Mouse (Mus musculus): ENCODE data around the gene Itfg2. TPM values are rescaled to one million over a fixed set of nuclear protein-coding genes. Genes with fewer than 3 reads are reported as not detected.
A peak's percentile ranks its signal among the peaks of the same experiment; 100 is the strongest.
"Not testable (repeated sequence)": the region's sequence is repeated elsewhere in the genome, so short reads cannot be mapped to it uniquely, and the experiment has no call there.

The Itfg2 gene
- total RNA-seq, 4 experiments from 2014 or later, result 27.9 to 35.5 (median 29.1) TPM

DNA sequence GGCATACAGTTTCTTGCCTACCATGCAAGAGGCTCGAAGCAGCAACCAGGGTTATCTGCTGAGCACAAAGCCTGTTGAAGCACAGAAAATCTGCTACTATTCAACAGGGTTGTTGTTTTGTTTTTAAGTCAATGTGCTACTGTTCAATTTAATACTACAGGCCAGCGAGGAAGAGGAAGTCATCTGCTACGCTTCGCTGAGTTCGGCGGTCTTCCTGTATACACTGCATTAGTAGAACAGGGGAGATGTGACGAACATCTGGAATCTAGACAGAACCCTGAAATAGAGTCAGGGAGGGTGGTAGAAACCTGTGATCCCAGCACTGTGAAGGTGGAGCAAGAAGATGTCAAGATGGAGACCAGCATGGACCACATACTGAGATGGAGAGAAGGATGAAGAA lies 41.0 kb downstream of the Itfg2 start:
- no peak for DNase-seq (ENCODE audit: low spot score in 2 of 2)

DNA sequence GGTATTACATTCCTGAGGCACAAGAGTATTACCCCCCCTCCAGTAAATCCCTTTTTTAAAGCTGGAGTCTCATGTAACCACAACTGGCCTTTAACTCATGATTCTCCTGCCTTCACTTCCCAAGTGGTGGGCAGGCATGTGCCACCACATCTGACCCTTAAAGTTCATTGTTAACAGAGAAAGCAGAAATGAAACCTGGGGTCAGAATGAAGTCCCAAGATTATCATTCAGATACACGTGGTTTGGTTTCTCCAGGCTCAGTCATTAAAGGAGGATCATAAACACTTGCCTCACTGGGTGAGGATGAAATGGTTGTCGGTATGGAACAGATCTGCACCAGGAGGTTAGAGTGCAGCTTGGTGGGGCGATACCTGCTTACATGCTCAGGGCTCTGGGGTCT lies 43.5 kb downstream of the Itfg2 start:
- no peak for DNase-seq (ENCODE audit: low spot score in 2 of 2)

DNA sequence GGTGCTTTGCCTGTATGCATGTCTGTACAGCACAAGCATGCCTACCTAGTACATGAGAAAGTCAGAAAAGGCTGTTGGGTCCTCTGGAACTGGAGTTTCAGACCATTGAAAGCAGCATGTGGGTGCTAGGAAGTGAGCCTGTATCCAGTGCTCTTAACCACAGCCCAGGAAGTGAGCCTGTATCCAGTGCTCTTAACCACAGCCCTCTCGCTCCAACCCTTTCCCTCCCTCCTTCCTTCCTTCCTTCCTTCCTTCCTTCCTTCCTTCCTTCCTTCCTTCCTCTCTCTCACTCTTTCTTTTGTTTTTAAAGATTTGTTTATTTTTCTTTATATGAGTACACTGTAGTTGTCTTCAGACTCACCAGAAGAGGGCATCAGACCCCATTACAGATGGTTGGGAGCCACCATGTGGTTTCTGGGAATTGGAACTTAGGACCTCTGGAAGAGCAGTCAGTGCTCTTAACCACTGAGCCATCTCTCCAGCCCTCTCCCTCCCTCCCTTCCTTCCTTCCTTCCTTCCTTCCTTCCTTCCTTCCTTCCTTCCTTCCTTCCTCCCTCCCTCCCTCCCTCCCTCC lies 44.0 kb downstream of the Itfg2 start:
- DNase-seq (ENCODE audit: low spot score in 2 of 2), result not testable (repeated sequence)

DNA sequence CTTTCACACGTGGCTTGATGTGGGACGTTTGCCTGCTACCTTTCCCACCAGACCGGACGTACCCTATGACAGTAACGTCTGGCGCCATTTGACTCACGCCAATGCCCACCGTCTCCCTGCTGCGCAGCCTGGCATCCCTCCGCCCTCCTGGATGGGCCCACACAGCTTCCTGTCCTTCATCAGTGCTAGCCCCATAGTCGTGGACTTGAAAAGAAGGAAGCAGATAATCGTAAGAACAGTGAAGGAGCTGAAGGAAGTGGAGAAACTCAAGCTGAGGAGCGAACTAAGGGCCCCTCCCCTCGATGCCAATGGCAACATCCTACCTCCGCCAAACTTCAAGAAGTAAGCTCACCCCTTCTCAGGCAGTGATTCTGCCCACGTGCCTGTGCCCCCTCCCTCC lies 45.1 kb downstream of the Itfg2 start:
- no peak for DNase-seq (ENCODE audit: low spot score in 2 of 2)

DNA sequence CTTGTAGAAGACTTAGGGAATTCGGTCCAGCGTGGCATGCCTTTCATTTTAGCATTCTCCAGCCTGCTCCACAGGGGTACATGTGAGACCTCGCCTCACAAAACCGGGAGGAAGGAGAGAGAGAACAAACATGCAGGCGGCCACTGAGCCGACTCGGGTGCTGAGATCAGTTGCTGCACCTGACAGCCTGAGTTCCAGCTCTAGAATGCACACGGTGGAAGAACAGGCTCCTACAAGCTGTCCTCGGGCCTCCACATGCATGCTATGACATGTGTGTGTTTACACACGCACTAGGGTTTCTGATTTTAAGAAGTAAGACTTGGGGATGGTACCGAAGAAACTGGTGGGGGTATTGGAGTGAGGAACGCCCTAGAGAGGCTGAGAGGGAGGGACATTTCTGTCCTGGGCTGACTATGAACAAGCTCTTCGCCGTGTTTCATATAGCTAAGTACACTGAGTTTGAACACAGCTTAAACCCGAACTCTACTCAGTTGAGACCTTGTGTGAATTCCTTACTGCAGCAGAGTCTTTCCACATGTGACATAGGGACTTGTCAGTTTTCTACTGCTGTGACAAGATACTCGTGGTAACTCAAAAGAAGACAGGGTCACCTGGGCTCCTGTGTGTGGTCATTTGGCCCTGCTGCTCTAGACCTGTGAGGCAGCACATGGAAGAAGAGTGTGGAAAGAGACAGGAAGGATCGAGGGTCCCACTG lies 48.2 kb downstream of the Itfg2 start:
- no peak for DNase-seq (ENCODE audit: low spot score in 2 of 2)

DNA sequence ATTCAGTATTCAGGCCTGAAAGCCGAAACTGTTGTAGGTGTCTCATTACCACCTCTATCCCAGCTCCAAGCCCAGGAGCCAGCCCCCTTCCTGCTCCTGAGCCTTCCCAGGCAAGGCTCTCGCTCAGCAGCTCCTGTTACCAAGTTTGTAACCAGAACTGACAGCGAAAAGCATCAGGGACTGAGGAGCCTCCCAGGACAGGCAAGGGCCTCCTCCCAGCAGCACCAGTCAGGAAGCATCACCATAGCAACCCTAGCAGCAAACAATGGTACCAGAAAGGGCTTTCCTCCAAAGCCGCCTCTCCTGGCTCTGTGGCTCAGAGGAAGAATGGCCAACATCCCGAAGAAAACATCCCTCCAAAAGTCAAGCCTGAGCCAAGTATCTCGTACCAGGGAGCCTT lies 49.5 kb downstream of the Itfg2 start, which contains the start of the genes Tex52 and Gm44596:
Tex52 (plus strand) TSS at position 265 of the 400 bp plus-strand sequence.
Gm44596 (plus strand) TSS at position 312 of the 400 bp plus-strand sequence.
- DNase-seq (ENCODE audit: low spot score in 2 of 2), result peak; percentile 43 to 57

DNA sequence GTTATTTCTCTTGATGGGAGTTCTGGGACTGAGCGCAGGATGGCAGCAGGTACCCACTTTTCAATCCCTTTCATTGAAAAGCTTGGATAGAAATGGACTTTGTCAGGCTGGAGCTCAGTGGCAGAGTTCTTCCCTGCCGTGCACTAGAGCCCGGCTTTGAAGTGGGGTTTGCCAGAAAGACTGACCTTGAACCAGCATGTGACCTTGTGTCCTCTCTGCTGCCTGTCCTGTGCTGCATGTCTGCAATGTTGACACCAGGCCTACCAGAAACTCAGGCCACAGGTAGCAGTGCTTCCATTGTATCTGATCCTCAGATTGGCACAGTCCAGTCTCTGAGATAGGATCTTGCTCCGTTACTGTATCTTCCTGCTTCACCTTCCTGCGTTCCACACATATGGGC lies 54.7 kb downstream of the Itfg2 start:
- DNase-seq (ENCODE audit: low spot score in 2 of 2), result no peak

DNA sequence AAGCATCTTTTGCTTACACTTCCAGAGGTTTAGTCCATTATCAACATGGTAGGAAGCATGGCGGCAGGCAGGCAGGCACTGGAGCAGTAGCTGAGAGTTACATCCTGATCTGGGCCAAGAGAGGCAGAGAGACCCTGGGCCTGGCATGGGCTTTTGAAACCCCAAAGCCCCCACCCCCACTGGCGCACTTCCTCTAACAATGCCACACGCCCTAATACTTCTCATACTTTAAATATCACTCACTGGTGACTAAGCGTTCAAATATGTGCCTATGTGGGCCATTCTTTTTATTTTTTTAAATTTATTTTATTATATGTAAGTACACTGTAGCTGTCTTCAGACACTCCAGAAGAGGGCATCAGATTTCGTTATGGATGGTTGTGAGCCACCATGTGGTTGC lies 58.3 kb downstream of the Itfg2 start:
- DNase-seq (ENCODE audit: low spot score in 2 of 2), result no peak

DNA sequence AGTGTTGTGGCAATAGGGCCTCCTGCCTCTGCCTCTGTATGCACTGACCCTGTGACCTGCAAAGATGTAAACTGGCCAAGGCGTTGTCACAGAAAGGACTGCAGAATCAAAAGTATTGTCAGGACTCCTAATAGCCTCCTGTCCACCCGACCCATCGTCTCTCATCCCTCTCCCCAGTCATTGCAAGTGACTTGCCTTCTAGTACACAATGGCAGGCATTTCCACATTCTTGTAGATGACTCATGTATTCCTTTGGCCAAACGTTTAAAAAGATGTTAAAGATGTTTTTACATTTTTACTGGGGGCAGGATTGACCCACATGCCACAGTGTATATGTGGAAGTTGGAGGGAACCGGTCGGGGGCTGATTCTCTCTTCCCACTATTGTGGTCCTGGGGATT lies 60.0 kb downstream of the Itfg2 start:
- no peak for DNase-seq (ENCODE audit: low spot score in 2 of 2)

DNA sequence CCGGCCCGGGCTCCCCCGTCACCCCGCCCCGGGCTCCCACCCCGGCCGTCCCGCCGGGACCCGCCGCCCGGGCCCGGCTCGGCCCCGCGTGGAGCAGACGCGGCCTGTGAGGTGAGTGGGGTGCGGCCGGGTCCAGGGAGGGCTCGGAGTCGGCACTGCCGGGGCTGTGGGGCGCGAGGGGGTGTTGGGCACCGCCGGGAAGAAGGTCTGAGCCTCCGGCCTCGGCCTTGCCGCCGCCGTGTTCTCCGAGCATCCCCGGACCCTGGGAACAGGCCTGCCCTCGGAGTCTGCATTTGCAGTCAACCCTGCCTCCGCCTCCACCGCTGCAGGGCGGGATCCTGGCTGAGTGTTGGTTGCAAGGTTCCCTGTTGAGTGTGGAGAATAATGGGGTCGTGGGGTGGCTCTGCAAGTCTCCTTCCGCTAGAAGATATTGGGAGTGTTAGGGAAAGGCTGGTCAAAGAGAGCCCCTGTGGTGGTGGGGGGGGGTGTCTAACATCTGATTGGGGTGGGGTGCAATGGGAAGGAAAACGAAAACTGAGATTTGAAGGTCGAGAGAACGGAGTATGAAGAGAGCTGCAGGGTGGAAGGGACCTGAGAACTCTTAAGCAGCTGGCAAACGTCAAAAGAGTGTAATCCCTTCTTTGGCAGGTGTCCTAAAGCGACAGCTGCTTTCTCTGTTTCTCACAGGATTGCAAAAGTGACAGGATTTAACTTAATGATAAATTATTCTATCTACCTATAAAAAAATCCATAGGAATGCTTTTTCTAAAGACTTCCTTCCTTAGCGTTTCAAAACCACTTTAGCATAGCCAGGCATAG lies 61.5 kb downstream of the Itfg2 start:
- no peak for DNase-seq (ENCODE audit: low spot score in 2 of 2)

DNA sequence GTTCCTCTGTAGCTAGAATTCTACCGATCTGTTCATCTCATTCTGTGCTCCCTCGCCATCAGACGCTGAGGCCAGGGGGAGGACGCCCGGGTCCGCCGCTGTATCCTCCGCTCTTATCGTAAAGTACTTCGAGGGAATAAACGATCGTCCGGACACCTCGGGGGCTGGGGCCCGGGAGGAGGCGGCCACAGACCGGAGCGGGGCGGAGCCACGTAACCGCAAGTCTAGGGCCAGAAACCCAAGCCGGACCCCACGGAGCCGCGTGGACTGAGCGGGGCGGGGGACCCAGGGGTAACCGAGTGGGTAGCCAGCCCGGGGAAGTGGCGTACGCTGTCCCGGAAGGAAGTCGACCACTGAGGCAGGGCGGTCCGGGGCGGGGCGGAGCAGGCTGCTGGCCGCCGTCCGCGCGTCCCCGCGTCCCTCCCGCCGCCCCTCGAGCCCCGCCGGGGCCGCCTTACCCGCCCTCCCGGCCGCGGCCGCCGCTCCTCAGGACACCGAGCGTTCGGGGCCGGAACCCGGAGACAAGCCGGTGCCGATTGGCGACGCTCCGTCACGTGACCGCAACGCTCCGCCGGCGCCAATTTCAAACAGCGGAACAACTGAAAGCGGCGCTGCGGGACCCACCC lies 62.2 kb downstream of the Itfg2 start, which contains the start of the genes Rhno1 and Foxm1:
Rhno1 (minus strand) TSS at position 531 of the 626 bp plus-strand sequence.
Foxm1 (plus strand) TSS at position 587 of the 626 bp plus-strand sequence.
- peak; percentile 61 to 73 for DNase-seq (ENCODE audit: low spot score in 2 of 2)

DNA sequence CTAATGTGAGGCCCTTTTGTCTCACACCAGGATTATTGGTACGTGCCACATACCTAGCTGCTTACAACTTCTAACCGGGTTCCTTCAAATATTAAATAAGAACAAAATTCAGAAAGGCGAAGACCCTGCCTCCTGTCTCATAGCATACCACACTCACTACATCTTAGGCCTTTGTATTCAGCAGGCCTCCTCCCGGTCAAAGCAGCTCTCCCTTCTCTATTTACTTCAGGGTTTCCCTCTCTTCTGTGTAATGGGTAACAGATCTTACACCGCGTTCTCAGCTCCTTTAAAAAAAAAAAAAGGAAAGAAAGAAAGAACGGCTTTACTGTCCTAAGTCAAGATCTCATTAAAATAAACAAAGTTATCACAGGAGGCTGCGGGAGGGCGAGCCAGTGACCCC lies 62.8 kb downstream of the Itfg2 start:
- no peak for DNase-seq (ENCODE audit: low spot score in 2 of 2)

Other genes with a start within 250 kb of the Itfg2 start
- gene Tead4, start 124.1 kb downstream of the Itfg2 start, total RNA-seq (2022), result 1 to 10 TPM in 3 of 4 experiments, under 1 TPM in 1; 0.78 to 1.6 (median 1.4) TPM
- 10 to 100 TPM; 24.3 to 25.5 (median 25.1) TPM for gene Tulp3, start 69.1 kb downstream of the Itfg2 start, total RNA-seq (2022)
- 10 to 100 TPM; 18.6 to 22.1 (median 20.0) TPM for gene Rhno1, start 62.0 kb downstream of the Itfg2 start, total RNA-seq (2022)
- 1 to 10 TPM; 1.1 to 1.7 (median 1.4) TPM for gene Foxm1, start 62.0 kb downstream of the Itfg2 start, total RNA-seq (2022)
- 1 to 10 TPM; 1.7 to 3.3 (median 2.5) TPM for gene Tex52, start 49.5 kb downstream of the Itfg2 start, total RNA-seq (2022)
- gene Gm44596, start 49.4 kb downstream of the Itfg2 start, total RNA-seq (2022), result not detected
- 10 to 100 TPM; 16.0 to 19.6 (median 17.5) TPM for gene Nrip2, start 25.6 kb downstream of the Itfg2 start, total RNA-seq (2022)
- 100 to 1,000 TPM; 101 to 133 (median 115) TPM for gene Fkbp4, start 13.7 kb upstream of the Itfg2 start, total RNA-seq (2022)
- gene Pzp, start 101.8 kb upstream of the Itfg2 start, total RNA-seq (2022), result not detected
- 10 to 100 TPM in 2 of 4 experiments, 1 to 10 TPM in 2; 7.2 to 13.6 (median 10.1) TPM for gene A2ml1, start 156.7 kb upstream of the Itfg2 start, total RNA-seq (2022)
- gene Klrb1a, start 198.6 kb upstream of the Itfg2 start, total RNA-seq (2022), result not detected
- not detected for gene Clec2h, start 237.5 kb upstream of the Itfg2 start, total RNA-seq (2022)